Mouse (Mus musculus): ENCODE measurements around the gene Pcdh15.

Pcdh15 gene

GRCm38 (mm10) chr10:74569603-74570002, 1470.5 kb downstream of the Pcdh15 start:
- DNase-seq (ENCODE audit: low spot score in 2 of 2) = no peak

GRCm38 (mm10) chr10:74579924-74580323, 1480.8 kb downstream of the Pcdh15 start:
- DNase-seq (ENCODE audit: low spot score in 2 of 2) = no peak

- no peak for DNase-seq (ENCODE audit: low spot score in 2 of 2)
These were observed 1492.7 kb downstream of the Pcdh15 start for GRCm38 (mm10) chr10:74591799-74592198.

- no peak for DNase-seq (ENCODE audit: low spot score in 2 of 2)
These were observed 1508.5 kb downstream of the Pcdh15 start for GRCm38 (mm10) chr10:74607683-74608082.

- no peak for DNase-seq (ENCODE audit: low spot score in 2 of 2)
These were observed 1522.7 kb downstream of the Pcdh15 start for GRCm38 (mm10) chr10:74621837-74622236.

GRCm38 (mm10) chr10:74625715-74626114, 1526.6 kb downstream of the Pcdh15 start:
- no peak for DNase-seq (ENCODE audit: low spot score in 2 of 2)

- no peak for DNase-seq (ENCODE audit: low spot score in 2 of 2)
These were observed 1527.5 kb downstream of the Pcdh15 start for GRCm38 (mm10) chr10:74626596-74626995.

GRCm38 (mm10) chr10:74631314-74631713, 1532.2 kb downstream of the Pcdh15 start:
- no peak for DNase-seq (ENCODE audit: low spot score in 2 of 2)

- no peak for DNase-seq (ENCODE audit: low spot score in 2 of 2)
These were observed 1537.9 kb downstream of the Pcdh15 start for GRCm38 (mm10) chr10:74637040-74637439.

- no peak for DNase-seq (ENCODE audit: low spot score in 2 of 2)
These were observed 1543.0 kb downstream of the Pcdh15 start for GRCm38 (mm10) chr10:74642125-74642524.

GRCm38 (mm10) chr10:74663171-74663570, 1564.0 kb downstream of the Pcdh15 start:
- no peak for DNase-seq (ENCODE audit: low spot score in 2 of 2)

GRCm38 (mm10) chr10:74680016-74680491, 1580.9 kb downstream of the Pcdh15 start:
- peak in 1 of 2 experiments; percentile 4 for DNase-seq (ENCODE audit: low spot score in 2 of 2)

- DNase-seq (ENCODE audit: low spot score in 2 of 2) = no peak
These were observed 1581.4 kb downstream of the Pcdh15 start for GRCm38 (mm10) chr10:74680559-74680958.

All from frontal cortex, postnatal 25 days (tissue).